ENCODE assay signal across 19 mouse cellular contexts in the genomic region with DNA sequence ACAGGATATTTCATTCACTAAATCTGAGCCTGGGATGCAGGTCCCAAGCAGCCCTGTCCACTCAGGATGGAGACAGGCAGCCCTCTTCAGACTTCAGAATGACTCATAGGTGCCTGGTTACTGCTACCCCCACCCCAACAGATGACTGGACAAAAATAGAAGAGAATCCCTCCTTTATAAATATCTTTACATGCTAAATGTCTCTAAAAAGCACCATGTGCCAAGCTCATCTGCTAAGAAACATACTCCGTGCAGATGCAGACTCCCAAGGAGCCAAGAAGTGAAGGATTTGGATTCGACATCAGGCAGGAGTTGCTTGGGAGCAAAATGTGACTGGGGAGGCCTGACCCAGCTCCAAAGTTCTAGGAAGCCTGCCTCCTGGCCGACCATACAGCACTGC. TPM values are rescaled to one million over a fixed set of nuclear protein-coding genes. Genes with fewer than 3 reads are reported as not detected.
DNase-seq lines count a peak whose midpoint lies in the region; ATAC-seq and TF ChIP-seq lines count a peak whose summit lies in the region.
"Had no signal": no experiment of that assay in that cellular context is flagged by ENCODE, and none has a peak within 500 bp of the region (broad histone marks: within the 10 kb centered on the region; RNA-seq: fewer than 3 reads in every experiment).

No protein-coding gene starts in this region.

- intact Hi-C loops in heart, postnatal 10 days (cut with DNase I): no loop called here

- H3K27me3 ChIP-seq in forebrain, postnatal 0 days (ENCODE audit: insufficient read depth, low read length): no peaks in the 10 kb centered on the region
- no peaks in the 10 kb centered on the region for H3K27me3 ChIP-seq in forebrain, embryonic 13.5 days
- H3K27me3 ChIP-seq in stomach, postnatal 0 days (ENCODE audit: control insufficient read depth, insufficient read depth, low read length): no peaks in the 10 kb centered on the region
- H3K27me3 ChIP-seq: embryonic facial prominence, embryonic 13.5 days had no signal

- ATAC-seq in forebrain, postnatal 0 days: no peak
- no peak for ATAC-seq in forebrain, embryonic 13.5 days
- ATAC-seq in stomach, postnatal 0 days (ENCODE audit: low FRiP score, low TSS enrichment): no peak
- ATAC-seq: forebrain, embryonic 14.5 days; forebrain, embryonic 16.5 days had no signal

- TF ChIP-seq CTCF in forebrain, postnatal 0 days (IDR thresholded peaks at IDR 0.05; ENCODE audit: low read depth): no peak
- no peak for TF ChIP-seq CTCF in stomach, postnatal 0 days (IDR thresholded peaks at IDR 0.05; ENCODE audit: low read depth)

- 70% methylated on average over 3 of the region's 3 CpGs for WGBS in forebrain, postnatal 0 days
- 78% methylated on average over 3 of the region's 3 CpGs for WGBS in forebrain, embryonic 13.5 days
- WGBS in stomach, postnatal 0 days: 47% methylated on average over 3 of the region's 3 CpGs

- H3K36me3 ChIP-seq in forebrain, postnatal 0 days (ENCODE audit: insufficient read depth): no peaks in the 10 kb centered on the region
- no peaks in the 10 kb centered on the region for H3K36me3 ChIP-seq in forebrain, embryonic 13.5 days (ENCODE audit: poor library complexity, severe bottlenecking)
- H3K36me3 ChIP-seq in stomach, postnatal 0 days (ENCODE audit: control insufficient read depth, insufficient read depth, low read length): no peaks in the 10 kb centered on the region
- H3K36me3 ChIP-seq: embryonic facial prominence, embryonic 13.5 days had no signal

- no peak overlapping the region for H3K4me3 ChIP-seq in forebrain, postnatal 0 days (ENCODE audit: low read depth, low read length)
- H3K4me3 ChIP-seq in forebrain, embryonic 13.5 days: no peak overlapping the region
- no peak overlapping the region for H3K4me3 ChIP-seq in stomach, postnatal 0 days (ENCODE audit: low read depth, low read length)
- H3K4me3 ChIP-seq: embryonic facial prominence, embryonic 13.5 days had no signal

- H3K4me1 ChIP-seq in forebrain, postnatal 0 days (ENCODE audit: insufficient read depth): no peaks in the 10 kb centered on the region
- no peaks in the 10 kb centered on the region for H3K4me1 ChIP-seq in forebrain, embryonic 13.5 days
- no peaks in the 10 kb centered on the region for H3K4me1 ChIP-seq in stomach, postnatal 0 days (replicated peaks; ENCODE audit: control insufficient read depth, insufficient read depth)
- H3K4me1 ChIP-seq: embryonic facial prominence, embryonic 13.5 days had no signal

- no peak overlapping the region for H3K4me2 ChIP-seq in forebrain, postnatal 0 days (ENCODE audit: low read depth)
- no peak overlapping the region for H3K4me2 ChIP-seq in forebrain, embryonic 13.5 days
- no peak overlapping the region for H3K4me2 ChIP-seq in stomach, postnatal 0 days (replicated peaks; ENCODE audit: low read depth)
- H3K4me2 ChIP-seq: embryonic facial prominence, embryonic 13.5 days had no signal

- no peak overlapping the region for H3K27ac ChIP-seq in forebrain, postnatal 0 days (ENCODE audit: low read depth, low read length)
- no peak overlapping the region for H3K27ac ChIP-seq in forebrain, embryonic 13.5 days
- H3K27ac ChIP-seq in stomach, postnatal 0 days (replicated peaks): no peak overlapping the region
- H3K27ac ChIP-seq: embryonic facial prominence, embryonic 13.5 days had no signal

- H3K9me3 ChIP-seq in forebrain, postnatal 0 days (ENCODE audit: low read length): no peaks in the 10 kb centered on the region
- H3K9me3 ChIP-seq in forebrain, embryonic 13.5 days (replicated peaks): no peaks in the 10 kb centered on the region
- H3K9me3 ChIP-seq in stomach, postnatal 0 days (ENCODE audit: control insufficient read depth, low read length): no peaks in the 10 kb centered on the region
- H3K9me3 ChIP-seq: embryonic facial prominence, embryonic 13.5 days had no signal

- H3K9ac ChIP-seq in forebrain, postnatal 0 days: no peak overlapping the region
- no peak overlapping the region for H3K9ac ChIP-seq in forebrain, embryonic 13.5 days
- no peak overlapping the region for H3K9ac ChIP-seq in stomach, postnatal 0 days (ENCODE audit: low read length)
- H3K9ac ChIP-seq: embryonic facial prominence, embryonic 13.5 days had no signal

- DNase-seq in forebrain, postnatal 0 days: peak; percentile 10
- DNase-seq in heart, adult 11 months: peak; percentile 34
- DNase-seq in heart, postnatal 10 days: no peak
- DNase-seq in brain, adult 2 months (ENCODE audit: low read depth, low spot score): peak; percentile 67
- DNase-seq in stomach, postnatal 0 days (ENCODE audit: low spot score): peak; percentile 6
- DNase-seq in gastrocnemius, postnatal 25 days: no peak
- DNase-seq: adrenal gland, adult 2 months; adrenal gland, postnatal 10 days; adrenal gland, postnatal 25 days; cerebellum, adult 11-12 months; cerebellum, adult 2 months; cerebellum, adult 9-10 months; cerebellum, postnatal 10 days; cerebellum, postnatal 25 days had no signal

- TF ChIP-seq EP300 in stomach, postnatal 0 days (optimal IDR thresholded peaks at IDR 0.05): no peak

RNA-seq across cellular contexts. Expression of a gene that starts 46.1 kb away (rescaled TPM):
- 7.0 and 9.9 TPM in 2 replicates for total RNA-seq in forebrain, postnatal 0 days (2014; rRNA removed)
- 1.0 and 3.7 TPM in 2 replicates for polyA plus RNA-seq in forebrain, postnatal 0 days (2015; fragmentation: Nextera tagmentation; extraction: Ambion mirVana)
- polyA plus RNA-seq in forebrain, embryonic 13.5 days (2015; fragmentation: Nextera tagmentation; extraction: Ambion mirVana): 1.3 and 2.2 TPM in 2 replicates
- total RNA-seq in heart, postnatal 10 days (2021): under 1 TPM; 0.12 to 0.17 TPM
- 0.02 TPM in 1 of 2 replicates, not detected in the other for polyA plus RNA-seq in stomach, postnatal 0 days (2015; fragmentation: Nextera tagmentation; extraction: Ambion mirVana)
- under 1 TPM; 0.08 to 0.32 TPM for total RNA-seq in gastrocnemius, postnatal 25 days (2021)
- total RNA-seq: MEL had no signal

Comparison
In these comparisons a context has a peak if more than half of its experiments do, and no peak if none do; other contexts are left out.
1. DNase-seq: peak in forebrain, postnatal 0 days (single experiment), heart, adult 11 months (single experiment), brain, adult 2 months (single experiment) and stomach, postnatal 0 days (single experiment); none in heart, postnatal 10 days (0 of 2) and gastrocnemius, postnatal 25 days (single experiment).